Mouse (Mus musculus) cerebellum, adult 2 months (tissue): Measurements from ENCODE around the gene Dclk1. TPM values are rescaled to one million over a fixed set of nuclear protein-coding genes. Genes with fewer than 3 reads are reported as not detected.

ENCODE experiments used
- DNase-seq, 2 experiments: peaks; one replicate each; pipeline ENCODE4 v3.0.0; 2021
- H3K27ac ChIP-seq: fragments of 200-500 bp; 2 replicates; pipeline ENCODE4 v1.5.1; 2012; ENCODE audit warnings: low read length, control low read depth, inconsistent platforms; ENCODE audit not compliant: insufficient read depth
- H3K27me3 ChIP-seq: fragments of 200-500 bp; 2 replicates; pipeline ENCODE4 v1.6.1; 2012; ENCODE audit warnings: inconsistent platforms, mild to moderate bottlenecking, low read length, moderate library complexity; ENCODE audit not compliant: control insufficient read depth, insufficient read depth
- H3K4me1 ChIP-seq: fragments of 200-500 bp; 2 replicates; pipeline ENCODE4 v1.6.1; 2011; ENCODE audit warnings: low read length; ENCODE audit not compliant: control insufficient read depth, insufficient read depth
- H3K4me3 ChIP-seq: fragments of 200-500 bp; replicated peaks from 2 replicates; pipeline ENCODE3; 2011; ENCODE audit warnings: mild to moderate bottlenecking, low read depth, low read length, control low read depth; ENCODE audit not compliant: insufficient read depth
- CTCF ChIP-seq: fragments of 200-500 bp; IDR thresholded peaks from 2 replicates; pipeline ENCODE4 v1.5.1; 2011; ENCODE audit warnings: low read depth, mild to moderate bottlenecking, control low read depth, low read length, moderate library complexity, borderline replicate concordance; ENCODE audit not compliant: insufficient read depth
- POLR2A ChIP-seq: fragments of 200-500 bp; IDR thresholded peaks from 2 replicates; pipeline ENCODE4 v1.6.1; 2011; ENCODE audit warnings: low read length, control low read depth, borderline replicate concordance; ENCODE audit not compliant: insufficient read depth
- WGBS: fragments of 180-500 bp; shearing (Covaris S2); methylation state at CpG from one replicate; pipeline ENCODE4 v1.1.7; 2018; 5-methylcytosine and 5-hydroxymethylcytosine counted together
- polyA plus RNA-seq: library from polyadenylated mRNA; depleted of rRNA; stranded (reverse); fragments of >200 nt; gene quantifications from 2 replicates; pipeline ENCODE4 v1.2.3, GENCODE M21; 2012

The Dclk1 gene
- polyA plus RNA-seq, 1 experiment = 125 TPM

- 39% methylated on average over 4 of the region's 4 CpGs for WGBS
- no peak overlapping the region for H3K4me3 ChIP-seq
- no peaks in the 10 kb centered on the region for H3K27me3 ChIP-seq
- no peak overlapping the region for H3K27ac ChIP-seq
- no peak for DNase-seq
- TF ChIP-seq POLR2A (no peak), CTCF (peak; percentile 52; the same call in 1 of the 2 replicates)
- peaks cover 7% of the 10 kb centered on the region; the same call in 1 of the 2 replicates for H3K4me1 ChIP-seq
Observed at GRCm38 (mm10) chr3:55494348-55494747, 252.2 kb downstream of the Dclk1 start.

GRCm38 (mm10) chr3:55495231-55495630 is 253.1 kb downstream of the Dclk1 start:
- WGBS = 93% methylated on average over 7 of the region's 7 CpGs
- Histone ChIP-seq H3K27ac (no peak overlapping the region), H3K4me3 (no peak overlapping the region), H3K4me1 (peaks cover 4% of the 10 kb centered on the region; the same call in 1 of the 2 replicates), H3K27me3 (no peaks in the 10 kb centered on the region)
- DNase-seq = no peak
- no peak for TF ChIP-seq CTCF
- no peak for TF ChIP-seq POLR2A

- TF ChIP-seq CTCF = no peak
- H3K4me1 ChIP-seq = no peaks in the 10 kb centered on the region; the same call in 1 of the 2 replicates
- no peak overlapping the region for H3K27ac ChIP-seq
- no peaks in the 10 kb centered on the region for H3K27me3 ChIP-seq
- no peak for DNase-seq
- WGBS = 62% methylated on average over 4 of the region's 4 CpGs
- H3K4me3 ChIP-seq = no peak overlapping the region
Observed at GRCm38 (mm10) chr3:55495866-55496265, 253.7 kb downstream of the Dclk1 start.

GRCm38 (mm10) chr3:55496462-55496941 is 254.3 kb downstream of the Dclk1 start:
- Histone ChIP-seq H3K27ac (no peak overlapping the region), H3K4me1 (no peaks in the 10 kb centered on the region), H3K27me3 (no peaks in the 10 kb centered on the region), H3K4me3 (no peak overlapping the region)
- no peak for TF ChIP-seq POLR2A
- no peak for TF ChIP-seq CTCF
- DNase-seq = no peak
- WGBS = 92% methylated on average over 9 of the region's 9 CpGs

- no peak overlapping the region for H3K4me3 ChIP-seq
- 94% methylated on average over 7 of the region's 7 CpGs for WGBS
- H3K27me3 ChIP-seq = no peaks in the 10 kb centered on the region
- no peak overlapping the region for H3K27ac ChIP-seq
- DNase-seq = no peak
- H3K4me1 ChIP-seq = peaks cover 3% of the 10 kb centered on the region; the same call in 1 of the 2 replicates
- TF ChIP-seq CTCF (no peak), POLR2A (no peak)
Observed at GRCm38 (mm10) chr3:55499298-55499697, 257.1 kb downstream of the Dclk1 start.

- Histone ChIP-seq H3K4me1 (no peaks in the 10 kb centered on the region; the same call in 1 of the 2 replicates), H3K4me3 (no peak overlapping the region), H3K27me3 (no peaks in the 10 kb centered on the region), H3K27ac (no peak overlapping the region)
- TF ChIP-seq CTCF (no peak), POLR2A (no peak)
- DNase-seq = no peak
- 43% methylated on average over 7 of the region's 7 CpGs for WGBS
Observed at GRCm38 (mm10) chr3:55510198-55510597, 268.0 kb downstream of the Dclk1 start.

GRCm38 (mm10) chr3:55511658-55512057 is 269.5 kb downstream of the Dclk1 start:
- Histone ChIP-seq H3K27me3 (no peaks in the 10 kb centered on the region), H3K4me1 (no peaks in the 10 kb centered on the region; the same call in 1 of the 2 replicates), H3K4me3 (no peak overlapping the region), H3K27ac (no peak overlapping the region)
- no peak for DNase-seq
- WGBS = 67% methylated on average over 6 of the region's 6 CpGs
- no peak for TF ChIP-seq CTCF
- no peak for TF ChIP-seq POLR2A

- Histone ChIP-seq H3K27me3 (no peaks in the 10 kb centered on the region), H3K4me3 (no peak overlapping the region), H3K27ac (no peak overlapping the region), H3K4me1 (no peaks in the 10 kb centered on the region; the same call in 1 of the 2 replicates)
- DNase-seq = no peak
- no peak for TF ChIP-seq CTCF
- no peak for TF ChIP-seq POLR2A
- 71% methylated on average over 5 of the region's 5 CpGs for WGBS
Observed at GRCm38 (mm10) chr3:55515966-55516365, 273.8 kb downstream of the Dclk1 start.
